Mouse (Mus musculus): ENCODE measurements at regions not wholly inside any gene's neighbourhood (a gene's known extent, or its start where the extent isn't known, plus 50 kb on each side); places are given as distances from the start of the nearest gene placed in this dataset.

DNA sequence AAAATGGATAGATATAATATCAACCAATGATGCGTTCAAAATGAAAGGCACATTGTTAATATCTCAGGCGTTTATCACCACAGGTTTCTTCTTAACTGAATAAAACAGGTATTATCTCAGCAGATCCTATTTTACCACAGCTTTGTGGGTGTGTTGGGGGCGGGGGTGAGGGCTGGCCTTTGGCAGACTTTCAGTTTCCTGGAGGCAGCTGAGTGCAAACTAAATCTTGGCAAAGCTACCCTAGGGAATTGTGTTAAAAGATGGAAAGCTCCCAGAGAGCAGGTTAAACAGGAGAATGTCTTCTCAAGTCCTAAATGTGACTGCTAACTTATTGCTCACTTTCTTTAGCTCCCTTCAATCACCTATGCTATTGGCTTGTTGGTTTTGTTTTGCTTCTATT, 223.8 kb downstream of the Kdm4c start:
- DNase-seq = peak; percentile 4

- DNase-seq = no peak
These were observed 270.2 kb downstream of the Kdm4c start for GRCm38 (mm10) chr4:74512489-74512888.

- DNase-seq = no peak
These were observed 311.6 kb downstream of the Kdm4c start for GRCm38 (mm10) chr4:74553888-74554287.

- no peak for DNase-seq
These were observed 321.3 kb downstream of the Kdm4c start for GRCm38 (mm10) chr4:74563565-74563964.

DNA sequence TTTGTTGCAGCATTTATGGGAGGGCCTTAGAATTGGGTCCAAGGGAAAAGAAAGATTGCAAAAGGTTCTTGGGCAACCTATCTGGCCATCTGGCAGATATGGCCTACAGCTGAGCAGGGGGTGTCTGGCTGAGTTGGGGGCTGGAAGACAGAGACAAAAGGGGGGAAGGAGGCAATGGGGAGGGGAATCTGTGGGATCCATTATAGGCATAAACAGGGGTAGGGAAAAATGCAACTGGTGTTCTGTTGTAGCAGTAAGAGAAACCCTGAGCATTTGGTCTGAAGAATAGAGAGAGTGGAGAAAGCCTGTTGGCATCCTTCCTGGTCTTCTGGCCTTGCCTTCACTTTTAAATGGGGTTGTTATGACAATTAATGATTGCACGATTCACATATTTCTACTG, 344.1 kb downstream of the Kdm4c start:
- DNase-seq = no peak

DNA sequence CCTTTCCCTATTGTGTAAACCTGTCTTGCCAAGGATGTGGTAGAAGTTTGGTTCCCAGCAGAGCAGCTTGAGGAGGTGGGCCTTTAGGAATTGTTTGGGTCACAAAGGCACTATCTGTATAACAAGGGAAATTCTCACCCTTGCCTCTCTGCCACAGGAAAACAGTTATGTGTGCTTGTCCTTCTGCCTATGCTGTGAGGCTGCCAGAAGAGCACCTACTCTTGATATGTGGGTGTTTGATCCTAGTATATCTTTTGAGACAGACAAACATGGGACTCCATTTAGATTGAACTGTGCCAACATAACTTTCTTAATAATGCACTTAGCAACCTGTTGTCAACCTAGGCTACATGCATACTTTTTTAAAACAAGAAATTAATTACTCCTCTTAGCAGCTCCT, 344.8 kb downstream of the Kdm4c start:
- no peak for DNase-seq

DNA sequence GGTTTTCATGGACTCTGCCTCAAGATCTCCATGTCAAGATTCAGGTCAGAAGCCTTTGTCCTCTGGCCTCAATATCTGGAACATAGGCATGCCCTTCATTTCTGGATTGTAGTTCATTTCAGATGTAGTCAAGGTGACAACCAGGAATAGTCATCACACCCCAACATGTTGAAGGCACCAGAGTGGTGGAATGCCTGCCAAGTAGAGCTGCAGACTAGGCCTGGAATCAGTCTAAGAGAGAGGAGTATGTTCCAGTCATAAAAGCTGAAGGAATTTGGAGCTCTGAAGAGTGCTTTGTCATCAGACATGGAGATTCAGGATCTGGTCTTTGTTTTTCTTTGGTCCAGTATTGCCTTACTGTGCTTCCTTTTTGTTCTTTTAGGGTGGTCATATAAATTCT, 346.5 kb downstream of the Kdm4c start:
- no peak for DNase-seq

DNA sequence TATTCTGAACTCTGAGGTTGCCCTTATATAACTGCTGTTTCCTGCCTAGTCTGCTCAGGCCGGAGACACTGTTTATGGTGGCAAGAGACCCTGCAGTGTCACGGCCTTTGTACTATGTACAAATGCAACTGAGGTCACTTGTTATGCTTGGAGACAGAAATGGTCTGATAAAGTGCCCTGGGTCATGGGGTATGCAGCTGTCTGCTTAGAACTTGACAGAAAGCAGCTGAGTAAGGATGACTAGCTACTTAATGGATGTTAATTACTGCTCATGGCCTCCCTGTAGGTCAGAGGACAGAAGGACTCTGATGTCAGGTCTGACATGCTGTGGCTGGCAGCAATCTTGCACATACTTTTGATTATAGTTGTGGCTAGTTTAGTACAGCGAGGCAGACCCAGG, 370.7 kb downstream of the Kdm4c start:
- no peak for DNase-seq

All from right cerebral cortex, postnatal 25 days (tissue).